Mouse (Mus musculus): ENCODE data around the gene Eif2ak4. TPM values are rescaled to one million over a fixed set of nuclear protein-coding genes. Genes with fewer than 3 reads are reported as not detected.
A peak's percentile ranks its signal among the peaks of the same experiment; 100 is the strongest.

The Eif2ak4 gene
- polyA plus RNA-seq, 1 experiment from 2014 or later: 11.8 TPM

- Histone ChIP-seq H3K4me3 (no peak overlapping the region), H3K4me1 (peaks cover 12% of the 10 kb centered on the region; the same call in 1 of the 2 replicates), H3K27me3 (no peaks in the 10 kb centered on the region), H3K9ac (no peak overlapping the region), H3K4me2 (replicated peaks) (no peak overlapping the region), H3K27ac (no peak overlapping the region; the same call in 1 of the 2 replicates), H3K36me3 (peaks cover 53% of the 10 kb centered on the region), H3K9me3 (no peaks in the 10 kb centered on the region)
- no peak for ATAC-seq (ENCODE audit: low FRiP score, low read depth)
- 43% methylated on average over 13 of the region's 13 CpGs for WGBS
These were observed 57.6 kb downstream of the Eif2ak4 start for GRCm38 (mm10) chr2:118445696-118446674.

GRCm38 (mm10) chr2:118448181-118448580 lies 59.8 kb downstream of the Eif2ak4 start:
- H3K27me3 ChIP-seq: no peaks in the 10 kb centered on the region
- no peak overlapping the region for H3K9ac ChIP-seq
- no peak overlapping the region for H3K4me3 ChIP-seq
- H3K4me2 ChIP-seq (replicated peaks): no peak overlapping the region
- WGBS: 93% methylated on average over 12 of the region's 12 CpGs
- H3K4me1 ChIP-seq: peaks cover 12% of the 10 kb centered on the region; the same call in 1 of the 2 replicates
- H3K27ac ChIP-seq: no peak overlapping the region
- no peak for ATAC-seq (ENCODE audit: low FRiP score, low read depth)
- no peaks in the 10 kb centered on the region for H3K9me3 ChIP-seq
- peaks cover 43% of the 10 kb centered on the region for H3K36me3 ChIP-seq

GRCm38 (mm10) chr2:118451056-118451455 lies 62.6 kb downstream of the Eif2ak4 start:
- ATAC-seq (ENCODE audit: low FRiP score, low read depth): no peak

GRCm38 (mm10) chr2:118457029-118457428 lies 68.6 kb downstream of the Eif2ak4 start:
- Histone ChIP-seq H3K27ac (no peak overlapping the region), H3K9me3 (no peaks in the 10 kb centered on the region), H3K4me2 (replicated peaks) (no peak overlapping the region), H3K9ac (no peak overlapping the region), H3K4me1 (peaks cover 10% of the 10 kb centered on the region), H3K36me3 (peaks cover 66% of the 10 kb centered on the region), H3K4me3 (no peak overlapping the region), H3K27me3 (no peaks in the 10 kb centered on the region)
- 86% methylated on average over 3 of the region's 3 CpGs for WGBS
- no peak for ATAC-seq (ENCODE audit: low FRiP score, low read depth)

More at GRCm38 (mm10) chr2:118451056-118451455, 62.6 kb downstream of the Eif2ak4 start:
- Histone ChIP-seq H3K4me1 (peaks cover 5% of the 10 kb centered on the region; the same call in 1 of the 2 replicates), H3K36me3 (peaks cover 53% of the 10 kb centered on the region), H3K4me2 (replicated peaks) (no peak overlapping the region), H3K27ac (no peak overlapping the region), H3K9ac (no peak overlapping the region), H3K27me3 (no peaks in the 10 kb centered on the region), H3K9me3 (no peaks in the 10 kb centered on the region), H3K4me3 (no peak overlapping the region)
- 89% methylated on average over 6 of the region's 6 CpGs for WGBS

- WGBS: 78% methylated on average over 13 of the region's 13 CpGs
- Histone ChIP-seq H3K9me3 (no peaks in the 10 kb centered on the region), H3K4me1 (peaks cover 12% of the 10 kb centered on the region), H3K27ac (no peak overlapping the region), H3K27me3 (no peaks in the 10 kb centered on the region), H3K9ac (no peak overlapping the region), H3K4me2 (replicated peaks) (no peak overlapping the region), H3K36me3 (peaks cover 71% of the 10 kb centered on the region), H3K4me3 (no peak overlapping the region)
- ATAC-seq (ENCODE audit: low FRiP score, low read depth): no peak
These were observed 69.2 kb downstream of the Eif2ak4 start for GRCm38 (mm10) chr2:118457463-118458261.

- ATAC-seq (ENCODE audit: low FRiP score, low read depth): peak; percentile 46
- no peak overlapping the region for H3K9ac ChIP-seq
- WGBS: 48% methylated on average over 16 of the region's 16 CpGs
- peaks cover 12% of the 10 kb centered on the region for H3K4me1 ChIP-seq
- H3K27ac ChIP-seq: no peak overlapping the region
- no peaks in the 10 kb centered on the region for H3K27me3 ChIP-seq
- no peaks in the 10 kb centered on the region for H3K9me3 ChIP-seq
- H3K4me3 ChIP-seq: no peak overlapping the region
- H3K4me2 ChIP-seq (replicated peaks): no peak overlapping the region
- H3K36me3 ChIP-seq: peaks cover 79% of the 10 kb centered on the region
These were observed 73.2 kb downstream of the Eif2ak4 start for GRCm38 (mm10) chr2:118461480-118462165.

GRCm38 (mm10) chr2:118463480-118463879 lies 75.1 kb downstream of the Eif2ak4 start:
- no peak overlapping the region for H3K9ac ChIP-seq
- peaks cover 84% of the 10 kb centered on the region for H3K36me3 ChIP-seq
- H3K27me3 ChIP-seq: no peaks in the 10 kb centered on the region
- H3K4me3 ChIP-seq: no peak overlapping the region
- no peak overlapping the region for H3K27ac ChIP-seq
- H3K9me3 ChIP-seq: no peaks in the 10 kb centered on the region
- H3K4me1 ChIP-seq: peaks cover 12% of the 10 kb centered on the region
- 60% methylated on average over 5 of the region's 5 CpGs for WGBS
- H3K4me2 ChIP-seq (replicated peaks): no peak overlapping the region
- ATAC-seq (ENCODE audit: low FRiP score, low read depth): no peak

GRCm38 (mm10) chr2:118464450-118464849 lies 76.0 kb downstream of the Eif2ak4 start:
- no peak for ATAC-seq (ENCODE audit: low FRiP score, low read depth)
- whole genome bisulfite sequencing: 85% methylated on average over 3 of the region's 3 CpGs
- Histone ChIP-seq H3K27ac (no peak overlapping the region), H3K9ac (no peak overlapping the region), H3K9me3 (no peaks in the 10 kb centered on the region), H3K4me2 (replicated peaks) (no peak overlapping the region), H3K4me3 (no peak overlapping the region), H3K36me3 (peaks cover 85% of the 10 kb centered on the region), H3K4me1 (peaks cover 12% of the 10 kb centered on the region), H3K27me3 (no peaks in the 10 kb centered on the region)

- Histone ChIP-seq H3K9me3 (no peaks in the 10 kb centered on the region), H3K27me3 (no peaks in the 10 kb centered on the region), H3K27ac (no peak overlapping the region), H3K4me3 (no peak overlapping the region), H3K36me3 (peaks cover 90% of the 10 kb centered on the region), H3K9ac (no peak overlapping the region), H3K4me2 (replicated peaks) (no peak overlapping the region), H3K4me1 (peaks cover 11% of the 10 kb centered on the region)
- 96% methylated on average over 2 of the region's 2 CpGs for WGBS
- ATAC-seq (ENCODE audit: low FRiP score, low read depth): no peak
These were observed 77.5 kb downstream of the Eif2ak4 start for GRCm38 (mm10) chr2:118465894-118466293.

- peaks cover 5% of the 10 kb centered on the region; the same call in 1 of the 2 replicates for H3K4me1 ChIP-seq
- no peak overlapping the region for H3K27ac ChIP-seq
- 39% methylated on average over 1 of the region's 1 CpGs for WGBS
- H3K36me3 ChIP-seq: peaks cover 90% of the 10 kb centered on the region
- no peak for ATAC-seq (ENCODE audit: low FRiP score, low read depth)
- no peak overlapping the region for H3K9ac ChIP-seq
- H3K27me3 ChIP-seq: no peaks in the 10 kb centered on the region
- H3K4me2 ChIP-seq (replicated peaks): no peak overlapping the region
- H3K4me3 ChIP-seq: no peak overlapping the region
- H3K9me3 ChIP-seq: no peaks in the 10 kb centered on the region
These were observed 78.2 kb downstream of the Eif2ak4 start for GRCm38 (mm10) chr2:118466601-118467000.

GRCm38 (mm10) chr2:118468354-118468753 lies 79.9 kb downstream of the Eif2ak4 start:
- Histone ChIP-seq H3K4me1 (no peaks in the 10 kb centered on the region), H3K9ac (no peak overlapping the region), H3K36me3 (peaks cover 90% of the 10 kb centered on the region), H3K27me3 (no peaks in the 10 kb centered on the region), H3K4me2 (replicated peaks) (no peak overlapping the region), H3K27ac (no peak overlapping the region), H3K4me3 (no peak overlapping the region), H3K9me3 (no peaks in the 10 kb centered on the region)
- no peak for ATAC-seq (ENCODE audit: low FRiP score, low read depth)
